Mouse (Mus musculus): ENCODE measurements around the gene Tcf12.

GRCm38 (mm10) chr9:71829137-71829536 is 282.5 kb downstream of the Tcf12 start:
- TF ChIP-seq POLR2A (IDR thresholded peaks at IDR 0.05; ENCODE audit: low read depth, low read length) (no peak), CTCF (IDR thresholded peaks at IDR 0.05; ENCODE audit: extremely low read depth, insufficient read depth, insufficient read length, insufficient replicate concordance) (no peak)

Data from spleen, adult 2 months (tissue).